Mouse (Mus musculus) lung, adult 2 months (tissue): ENCODE measurements around the gene Tbc1d10b.

ENCODE experiments used
- CTCF ChIP-seq: fragments of 200-500 bp; IDR thresholded peaks from 2 replicates; pipeline ENCODE4 v1.5.1; 2011; ENCODE audit warnings: mild to moderate bottlenecking, low read length, control low read depth; ENCODE audit not compliant: insufficient read depth
- POLR2A ChIP-seq: fragments of 200-500 bp; IDR thresholded peaks from 2 replicates; pipeline ENCODE4 v1.6.1; 2011; ENCODE audit warnings: low read depth, mild to moderate bottlenecking, control low read depth, low read length, borderline replicate concordance; ENCODE audit errors: extremely low read depth

- TF ChIP-seq POLR2A = no peak
- no peak for TF ChIP-seq CTCF
These were observed 44.3 kb downstream of the Tbc1d10b start for GRCm38 (mm10) chr7:127164002-127164401.
